Mouse (Mus musculus) megakaryocyte, embryonic 14.5 days (primary cell): ENCODE results near the gene Smim24.

Experiments
- FLI1 ChIP-seq: IDR thresholded peaks from 2 replicates; pipeline ENCODE4 v1.6.1; 2012; ENCODE audit warnings: low read length, inconsistent platforms, mixed read lengths
- GATA1 ChIP-seq: IDR thresholded peaks from 3 replicates; pipeline ENCODE4 v1.6.1; 2012; ENCODE audit warnings: mixed read lengths, low read length, inconsistent platforms, borderline replicate concordance

DNA sequence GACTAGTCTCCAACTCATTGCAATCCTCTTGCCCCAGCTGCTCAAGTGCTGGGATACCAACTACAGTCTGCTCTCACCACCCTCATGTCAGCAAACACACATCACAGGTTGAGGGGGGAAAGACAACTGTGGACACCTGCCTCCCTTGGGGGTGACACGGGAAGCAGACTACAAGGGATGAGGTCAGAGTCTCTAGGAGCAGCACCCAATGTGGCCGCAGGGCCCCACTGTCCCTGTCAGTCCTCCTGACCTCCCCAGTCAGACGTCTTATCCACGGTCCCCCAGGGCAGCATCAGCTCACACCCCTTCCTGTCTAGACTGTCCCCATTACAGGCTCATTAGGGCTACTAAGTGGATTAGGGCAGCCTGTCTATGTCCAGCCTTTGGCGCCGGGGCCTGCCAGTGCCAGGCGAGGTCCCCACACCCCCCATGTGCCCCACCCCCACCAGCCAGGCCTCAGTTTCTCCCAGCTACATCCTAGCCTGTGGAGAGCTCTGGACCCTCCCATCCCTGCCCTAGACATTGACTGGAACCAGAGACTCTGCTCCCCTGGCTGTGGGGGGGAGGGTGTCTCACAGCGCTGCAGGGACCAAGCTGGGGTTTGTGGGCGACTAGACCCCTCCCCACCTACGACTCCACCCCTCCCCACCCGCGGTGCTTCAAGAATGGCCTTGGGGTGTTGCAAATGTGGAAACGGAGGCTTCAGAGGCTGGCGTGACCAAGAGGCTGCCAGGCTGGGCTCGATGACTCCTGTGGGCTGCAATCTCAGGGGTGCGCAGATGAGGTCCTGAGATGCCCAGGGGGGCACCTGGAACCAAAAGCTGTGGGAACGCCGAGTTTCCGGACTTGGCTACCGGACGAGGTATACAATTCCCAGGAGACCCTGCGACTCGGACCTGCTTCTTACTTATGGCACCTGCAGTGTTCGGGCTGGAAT lies 13.9 kb downstream of the Smim24 start:
- no peak for TF ChIP-seq GATA1
- TF ChIP-seq FLI1 = no peak
